Mouse (Mus musculus) cerebellum, postnatal 4 days (tissue): ENCODE measurements at regions not wholly inside any gene's neighbourhood (a gene's known extent, or its start where the extent isn't known, plus 50 kb on each side); places are given as distances from the start of the nearest gene placed in this dataset.

Experiments used
- DNase-seq, 2 experiments: peaks; one replicate each; pipeline ENCODE4 v3.0.0; 2022; ENCODE audit warnings: low spot score in 2 of 2, mixed read lengths in 1 of 2

- DNase-seq = no peak
These were observed 53.6 kb upstream of the Mvb12b start for GRCm38 (mm10) chr2:33941316-33941715.

- no peak for DNase-seq
These were observed 52.1 kb upstream of the Mvb12b start for GRCm38 (mm10) chr2:33939836-33940235.
